Mouse (Mus musculus) midbrain, embryonic 16.5 days (tissue): ENCODE results near the gene Olfr103. TPM values are rescaled to one million over a fixed set of nuclear protein-coding genes. Genes with fewer than 3 reads are reported as not detected.

Experiments used
- ATAC-seq: fragments of 200-750 bp; cut with Nextera tagmentation; 2 replicates; pipeline ENCODE4 v1.8.0; 2017; ENCODE audit warnings: moderate TSS enrichment
- H3K27ac ChIP-seq: fragments of 300-500 bp; sonication (generic); 2 replicates; pipeline ENCODE4 v1.5.1; 2014; ENCODE audit warnings: mild to moderate bottlenecking, low read length, mixed read lengths
- H3K27me3 ChIP-seq: fragments of 300-500 bp; sonication (generic); 2 replicates; pipeline ENCODE4 v1.6.1; 2014; ENCODE audit warnings: low read depth, low read length, mixed read lengths; ENCODE audit not compliant: control insufficient read depth, insufficient read depth
- H3K36me3 ChIP-seq: fragments of 300-500 bp; sonication (generic); 2 replicates; pipeline ENCODE4 v1.6.1; 2014; ENCODE audit warnings: mild to moderate bottlenecking, low read length, moderate library complexity, mixed read lengths; ENCODE audit not compliant: control insufficient read depth, insufficient read depth
- H3K4me1 ChIP-seq: fragments of 300-500 bp; sonication (generic); 2 replicates; pipeline ENCODE4 v1.6.1; 2014; ENCODE audit warnings: mild to moderate bottlenecking, low read length, mixed read lengths; ENCODE audit not compliant: control insufficient read depth, insufficient read depth
- H3K4me2 ChIP-seq: fragments of 300-500 bp; sonication (generic); 2 replicates; pipeline ENCODE4 v1.6.1; 2014; ENCODE audit warnings: mild to moderate bottlenecking, low read length, mixed read lengths
- H3K4me3 ChIP-seq: fragments of 300-500 bp; sonication (generic); 2 replicates; pipeline ENCODE4 v1.5.1; 2014; ENCODE audit warnings: low read depth, mild to moderate bottlenecking, low read length, moderate library complexity, mixed read lengths
- H3K9ac ChIP-seq: fragments of 300-500 bp; sonication (generic); 2 replicates; pipeline ENCODE4 v1.6.1; 2014; ENCODE audit warnings: low read depth, low read length, mixed read lengths
- H3K9me3 ChIP-seq: fragments of 300-500 bp; sonication (generic); replicated peaks from 2 replicates; pipeline ENCODE4 v1.6.1; 2014; ENCODE audit warnings: mild to moderate bottlenecking, low read length, mixed read lengths; ENCODE audit not compliant: control insufficient read depth, poor library complexity, severe bottlenecking
- WGBS: fragments of 180-500 bp; shearing (Covaris S2); extraction: QIAGEN DNeasy Blood & Tissue Kit; methylation state at CpG from one replicate; pipeline ENCODE4 v1.1.7; 2014; 5-methylcytosine and 5-hydroxymethylcytosine counted together
- polyA plus RNA-seq: library from polyadenylated mRNA; unstranded; fragments of >200 nt; fragmentation: Nextera tagmentation; extraction: Ambion mirVana; gene quantifications from 2 replicates; pipeline ENCODE4 v1.2.1, GENCODE M21; 2015

The Olfr103 gene
- polyA plus RNA-seq, result not detected in 2 replicates

DNA sequence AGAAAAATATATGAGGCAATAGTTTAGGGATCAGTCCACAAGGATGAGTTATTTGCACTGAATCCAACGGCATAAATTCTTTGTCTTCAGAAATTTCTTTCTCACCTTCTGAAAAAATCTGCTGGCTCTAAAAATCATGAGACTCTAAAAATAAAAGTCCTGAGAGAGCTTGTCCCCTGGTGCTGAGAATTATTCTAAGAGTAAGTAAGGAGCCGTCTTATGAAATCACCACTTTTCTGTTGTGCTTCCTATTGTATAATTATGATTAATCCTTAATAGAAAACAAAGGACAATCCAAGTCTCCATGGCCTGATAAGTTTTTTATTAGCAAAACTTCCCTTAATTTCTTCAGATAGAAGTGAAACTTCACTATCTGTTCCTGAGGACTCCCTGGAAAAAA lies at the start of gene Olfr103:
Gene Olfr103 (minus strand): TSS at position 101 of the 400 bp plus-strand sequence.
- Histone ChIP-seq H3K9me3 (no peaks in the 10 kb centered on the region), H3K4me3 (no peak within 1 kb of the TSS), H3K9ac (no peak within 1 kb of the TSS), H3K4me1 (no peaks in the 10 kb centered on the region), H3K27me3 (no peaks in the 10 kb centered on the region), H3K4me2 (no peak within 1 kb of the TSS), H3K27ac (no peak within 1 kb of the TSS), H3K36me3 (no peaks in the 10 kb centered on the region)
- ATAC-seq, result no peak
- WGBS, result 86% methylated on average over 2 of the region's 2 CpGs

- Histone ChIP-seq H3K36me3 (no peaks in the 10 kb centered on the region), H3K27ac (no peak within 1 kb of the TSS), H3K9me3 (no peaks in the 10 kb centered on the region), H3K9ac (no peak within 1 kb of the TSS), H3K4me3 (no peak within 1 kb of the TSS), H3K4me2 (no peak within 1 kb of the TSS), H3K27me3 (no peaks in the 10 kb centered on the region), H3K4me1 (no peaks in the 10 kb centered on the region)
- ATAC-seq, result no peak
Measured at GRCm38 (mm10) chr17:37378733-37379132, 39.2 kb upstream of the Olfr103 start, which contains the start of gene Olfr105-ps. Olfr105-ps (plus strand) TSS chr17:37379033.

DNA sequence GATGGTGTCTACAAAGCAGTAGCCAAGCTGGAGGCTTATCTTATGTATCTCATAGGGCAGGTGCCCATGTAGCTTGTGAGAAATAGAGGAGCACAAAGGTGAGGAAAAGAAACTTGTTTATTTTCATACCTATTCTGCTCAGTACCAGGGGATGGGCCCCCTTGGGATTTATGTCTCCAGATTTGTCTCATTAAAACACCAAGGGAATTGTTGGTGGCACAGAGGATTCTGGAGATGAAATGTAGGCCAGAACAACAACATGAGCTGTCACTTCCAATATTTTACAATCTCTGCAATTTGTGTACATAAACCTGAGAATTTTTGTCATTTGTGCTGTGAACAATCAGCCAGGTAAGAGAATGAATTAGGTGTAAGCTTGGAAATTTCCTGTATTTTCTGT lies 19.8 kb upstream of the Olfr103 start, which contains the start of gene Olfr104-ps:
Gene Olfr104-ps (plus strand): TSS at position 301 of the 400 bp plus-strand sequence.
- Histone ChIP-seq H3K27me3 (no peaks in the 10 kb centered on the region), H3K36me3 (no peaks in the 10 kb centered on the region), H3K27ac (no peak within 1 kb of the TSS), H3K9ac (no peak within 1 kb of the TSS), H3K4me2 (no peak within 1 kb of the TSS), H3K4me1 (no peaks in the 10 kb centered on the region), H3K4me3 (no peak within 1 kb of the TSS), H3K9me3 (no peaks in the 10 kb centered on the region)
- ATAC-seq, result no peak

GRCm38 (mm10) chr17:37316954-37317353 lies 22.5 kb downstream of the Olfr103 start, which contains the start of gene Olfr102:
Olfr102 (minus strand) TSS chr17:37317054.
- Histone ChIP-seq H3K27me3 (no peaks in the 10 kb centered on the region), H3K4me1 (no peaks in the 10 kb centered on the region), H3K9ac (no peak within 1 kb of the TSS), H3K27ac (no peak within 1 kb of the TSS), H3K9me3 (no peaks in the 10 kb centered on the region), H3K36me3 (no peaks in the 10 kb centered on the region), H3K4me2 (no peak within 1 kb of the TSS), H3K4me3 (no peak within 1 kb of the TSS)
- no peak for ATAC-seq

- Histone ChIP-seq H3K9me3 (no peaks in the 10 kb centered on the region), H3K36me3 (no peaks in the 10 kb centered on the region), H3K9ac (no peak overlapping the region), H3K27ac (no peak overlapping the region), H3K27me3 (no peaks in the 10 kb centered on the region), H3K4me1 (no peaks in the 10 kb centered on the region), H3K4me3 (no peak overlapping the region), H3K4me2 (no peak overlapping the region)
- 68% methylated on average over 2 of the region's 2 CpGs for WGBS
- ATAC-seq, result no peak
Measured at GRCm38 (mm10) chr17:37310146-37310699, 29.3 kb downstream of the Olfr103 start.

DNA sequence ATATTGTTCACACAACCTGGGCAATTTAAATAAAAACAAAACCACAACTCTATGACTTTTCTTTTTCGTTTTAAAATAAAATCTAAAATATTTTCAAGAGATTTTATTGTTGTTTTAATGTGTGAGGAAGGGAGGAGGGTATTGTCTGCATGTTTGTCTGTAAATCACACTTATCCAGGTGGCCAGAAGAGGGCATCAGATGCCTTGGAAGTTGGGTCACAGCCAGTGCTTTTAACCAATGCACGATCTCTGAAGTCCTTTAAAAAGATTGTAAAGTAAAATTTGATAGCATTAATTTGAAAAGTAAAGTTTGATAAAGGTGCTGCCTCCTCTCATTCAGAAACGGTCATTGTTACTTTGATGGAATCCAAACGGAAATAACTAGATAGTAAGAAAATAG lies 31.0 kb downstream of the Olfr103 start:
- Histone ChIP-seq H3K9me3 (no peaks in the 10 kb centered on the region), H3K9ac (no peak overlapping the region), H3K36me3 (no peaks in the 10 kb centered on the region), H3K27ac (no peak overlapping the region), H3K27me3 (no peaks in the 10 kb centered on the region), H3K4me2 (no peak overlapping the region), H3K4me3 (no peak overlapping the region), H3K4me1 (no peaks in the 10 kb centered on the region)
- WGBS, result 42% methylated on average over 4 of the region's 4 CpGs
- ATAC-seq, result no peak

DNA sequence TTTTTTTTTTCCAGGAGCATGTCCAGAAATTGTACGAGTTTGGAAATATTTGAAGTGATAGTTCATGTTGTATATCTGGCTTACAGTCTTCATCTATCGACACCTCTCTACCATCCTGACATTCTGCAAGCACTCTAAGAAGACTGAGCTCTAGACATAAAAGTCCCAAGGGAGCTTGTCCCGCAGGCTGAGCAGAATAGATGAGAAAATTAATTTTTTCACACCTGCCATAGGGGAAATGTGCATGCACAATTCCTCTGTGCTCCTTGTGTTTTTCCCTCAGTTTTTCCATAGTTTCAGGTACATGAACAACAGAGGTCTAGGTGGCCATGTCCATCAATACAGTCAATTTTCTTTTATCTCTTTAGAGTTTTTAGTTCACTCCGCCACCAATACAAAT lies 35.3 kb downstream of the Olfr103 start, which contains the start of gene Olfr101:
Gene Olfr101 (minus strand): TSS at position 101 of the 400 bp plus-strand sequence.
- Histone ChIP-seq H3K27ac (no peak within 1 kb of the TSS), H3K27me3 (no peaks in the 10 kb centered on the region), H3K4me3 (no peak within 1 kb of the TSS), H3K4me1 (no peaks in the 10 kb centered on the region), H3K9me3 (no peaks in the 10 kb centered on the region), H3K36me3 (no peaks in the 10 kb centered on the region), H3K9ac (no peak within 1 kb of the TSS), H3K4me2 (no peak within 1 kb of the TSS)
- whole genome bisulfite sequencing, result 85% methylated on average over 4 of the region's 4 CpGs
- ATAC-seq, result no peak

Other genes with a start within 250 kb of the Olfr103 start
- gene Olfr91, start 241.4 kb downstream of the Olfr103 start, polyA plus RNA-seq, result not detected in 2 replicates
- not detected in 2 replicates for gene Olfr92, start 219.6 kb downstream of the Olfr103 start, polyA plus RNA-seq
- not detected in 2 replicates for gene Olfr93, start 178.2 kb downstream of the Olfr103 start, polyA plus RNA-seq
- gene Ubd, start 145.8 kb downstream of the Olfr103 start, polyA plus RNA-seq, result not detected in 2 replicates
- not detected in 2 replicates for gene Olfr94, start 138.7 kb downstream of the Olfr103 start, polyA plus RNA-seq
- gene Olfr95, start 126.6 kb downstream of the Olfr103 start, polyA plus RNA-seq, result 0.04 TPM in 1 of 2 replicates, not detected in the other
- gene Olfr96, start 119.6 kb downstream of the Olfr103 start, polyA plus RNA-seq, result not detected in 2 replicates
- gene Olfr97, start 102.4 kb downstream of the Olfr103 start, polyA plus RNA-seq, result not detected in 2 replicates
- gene Olfr98, start 75.9 kb downstream of the Olfr103 start, polyA plus RNA-seq, result not detected in 2 replicates
- 1.2 and 1.9 TPM in 2 replicates for gene H2-M3, start 69.5 kb downstream of the Olfr103 start, polyA plus RNA-seq
- gene Olfr99, start 56.2 kb downstream of the Olfr103 start, polyA plus RNA-seq, result not detected in 2 replicates
- gene Olfr101, start 35.4 kb downstream of the Olfr103 start, polyA plus RNA-seq, result not detected in 2 replicates
- not detected in 2 replicates for gene Olfr102, start 22.6 kb downstream of the Olfr103 start, polyA plus RNA-seq
- not detected in 2 replicates for gene Olfr104-ps, start 19.9 kb upstream of the Olfr103 start, polyA plus RNA-seq
- not detected in 2 replicates for gene Olfr105-ps, start 39.3 kb upstream of the Olfr103 start, polyA plus RNA-seq
- gene Olfr106-ps, start 50.7 kb upstream of the Olfr103 start, polyA plus RNA-seq, result not detected in 2 replicates
- not detected in 2 replicates for gene Olfr107, start 59.5 kb upstream of the Olfr103 start, polyA plus RNA-seq
- not detected in 2 replicates for gene Olfr108, start 105.8 kb upstream of the Olfr103 start, polyA plus RNA-seq
- not detected in 2 replicates for gene Olfr109, start 119.2 kb upstream of the Olfr103 start, polyA plus RNA-seq
- gene H2-M2, start 143.9 kb upstream of the Olfr103 start, polyA plus RNA-seq, result not detected in 2 replicates
- gene Olfr110, start 152.8 kb upstream of the Olfr103 start, polyA plus RNA-seq, result not detected in 2 replicates
- gene Olfr111, start 168.3 kb upstream of the Olfr103 start, polyA plus RNA-seq, result 0.12 TPM in 1 of 2 replicates, not detected in the other
- gene Olfr112, start 229.8 kb upstream of the Olfr103 start, polyA plus RNA-seq, result not detected in 2 replicates
- not detected in 2 replicates for gene Olfr113, start 238.0 kb upstream of the Olfr103 start, polyA plus RNA-seq